Mouse (Mus musculus): ENCODE measurements at regions not wholly inside any gene's neighbourhood (a gene's known extent, or its start where the extent isn't known, plus 50 kb on each side); places are given as distances from the start of the nearest gene placed in this dataset.
A peak's percentile ranks its signal among the peaks of the same experiment; 100 is the strongest.

DNA sequence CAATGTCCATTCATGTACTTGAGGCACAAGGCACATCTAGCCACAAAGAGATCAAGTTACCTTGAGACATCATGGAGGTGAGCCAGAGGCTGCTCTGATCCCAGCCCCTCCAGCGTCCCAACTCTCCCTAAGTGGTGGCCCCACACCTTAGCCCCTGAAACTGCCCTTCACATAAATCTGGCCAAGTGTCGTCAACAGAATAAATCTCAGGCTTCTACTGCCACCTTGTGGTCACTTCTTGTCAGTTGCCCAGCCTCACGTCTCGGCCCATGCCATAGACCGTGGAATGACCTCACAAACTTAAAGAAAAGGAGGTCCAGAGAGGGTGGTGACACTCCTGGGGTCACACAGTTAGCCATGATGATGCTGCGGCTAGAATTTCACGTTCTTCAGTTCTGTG is 82.0 kb upstream of the Foxk1 start:
- peak; percentile 87 for TF ChIP-seq CTCF (IDR thresholded peaks at IDR 0.05; ENCODE audit: low read depth)
- DNase-seq: peak; percentile 90
- H3K4me2 ChIP-seq: no peak overlapping the region
- H3K27me3 ChIP-seq (ENCODE audit: insufficient read depth, low read length): no peaks in the 10 kb centered on the region
- no peaks in the 10 kb centered on the region for H3K36me3 ChIP-seq (ENCODE audit: insufficient read depth)
- H3K4me1 ChIP-seq (ENCODE audit: insufficient read depth): no peaks in the 10 kb centered on the region
- no peak overlapping the region for H3K9ac ChIP-seq
- no peak overlapping the region for H3K4me3 ChIP-seq (ENCODE audit: low read depth, low read length)
- 3% methylated on average over 7 of the region's 7 CpGs for WGBS
- no peaks in the 10 kb centered on the region for H3K9me3 ChIP-seq (ENCODE audit: low read depth, low read length)
- no peak overlapping the region for H3K27ac ChIP-seq (ENCODE audit: low read depth)
- ATAC-seq (ENCODE audit: insufficient read depth): peak; percentile 76

DNA sequence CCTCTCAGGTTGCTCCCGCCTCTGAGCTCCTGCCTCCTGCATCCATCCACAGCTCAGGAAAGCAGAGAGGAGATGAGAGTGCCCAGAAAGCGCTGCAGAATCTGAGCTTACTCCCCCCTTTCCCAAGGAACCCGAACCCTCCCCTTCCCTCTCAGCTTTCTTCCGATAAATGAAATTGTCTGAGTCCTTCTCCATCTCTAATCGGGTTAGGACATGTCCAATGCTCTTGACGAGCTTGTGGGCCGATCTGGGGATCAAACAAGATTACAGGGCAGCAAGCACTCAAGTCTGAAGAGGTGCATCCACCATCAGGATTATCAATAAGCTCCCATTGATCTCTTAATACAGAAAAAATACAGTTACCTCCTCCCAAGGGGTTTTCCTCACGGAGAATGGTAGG is 80.0 kb upstream of the Foxk1 start:
- Histone ChIP-seq H3K9ac (no peak overlapping the region), H3K27ac (ENCODE audit: low read depth) (no peak overlapping the region), H3K27me3 (ENCODE audit: insufficient read depth, low read length) (no peaks in the 10 kb centered on the region), H3K4me1 (ENCODE audit: insufficient read depth) (no peaks in the 10 kb centered on the region), H3K36me3 (ENCODE audit: insufficient read depth) (no peaks in the 10 kb centered on the region), H3K4me2 (no peak overlapping the region), H3K4me3 (ENCODE audit: low read depth, low read length) (no peak overlapping the region), H3K9me3 (ENCODE audit: low read depth, low read length) (no peaks in the 10 kb centered on the region)
- no peak for TF ChIP-seq CTCF (IDR thresholded peaks at IDR 0.05; ENCODE audit: low read depth)
- DNase-seq (no peak), ATAC-seq (ENCODE audit: insufficient read depth) (no peak)
- WGBS: 66% methylated on average over 8 of the region's 8 CpGs

DNA sequence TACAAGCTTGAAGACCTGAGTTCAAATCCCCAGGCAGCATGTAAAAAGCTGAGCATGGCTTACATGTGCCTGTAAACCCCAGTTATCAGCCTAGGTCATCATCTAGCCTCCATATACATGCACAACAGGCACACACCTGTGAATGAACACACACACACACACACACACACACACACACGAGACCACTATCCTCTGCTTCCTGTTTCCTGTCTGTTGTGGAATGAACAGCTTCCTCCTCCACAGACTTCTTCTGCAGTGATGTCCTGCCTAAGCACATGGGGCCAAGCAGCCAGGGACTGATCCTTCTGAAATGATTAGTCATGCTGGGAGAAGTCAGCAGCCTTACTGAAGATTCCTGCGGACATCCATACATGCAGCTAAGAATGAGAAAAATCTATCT is 76.4 kb upstream of the Foxk1 start:
- H3K27ac ChIP-seq (ENCODE audit: low read depth): no peak overlapping the region
- 56% methylated on average over 2 of the region's 2 CpGs for WGBS
- H3K9ac ChIP-seq: no peak overlapping the region
- no peaks in the 10 kb centered on the region for H3K4me1 ChIP-seq (ENCODE audit: insufficient read depth)
- no peak for DNase-seq
- H3K4me3 ChIP-seq (ENCODE audit: low read depth, low read length): no peak overlapping the region
- no peaks in the 10 kb centered on the region for H3K27me3 ChIP-seq (ENCODE audit: insufficient read depth, low read length)
- ATAC-seq (ENCODE audit: insufficient read depth): no peak
- no peak overlapping the region for H3K4me2 ChIP-seq
- no peaks in the 10 kb centered on the region for H3K9me3 ChIP-seq (ENCODE audit: low read depth, low read length)
- TF ChIP-seq CTCF (IDR thresholded peaks at IDR 0.05; ENCODE audit: low read depth): no peak
- H3K36me3 ChIP-seq (ENCODE audit: insufficient read depth): no peaks in the 10 kb centered on the region

DNA sequence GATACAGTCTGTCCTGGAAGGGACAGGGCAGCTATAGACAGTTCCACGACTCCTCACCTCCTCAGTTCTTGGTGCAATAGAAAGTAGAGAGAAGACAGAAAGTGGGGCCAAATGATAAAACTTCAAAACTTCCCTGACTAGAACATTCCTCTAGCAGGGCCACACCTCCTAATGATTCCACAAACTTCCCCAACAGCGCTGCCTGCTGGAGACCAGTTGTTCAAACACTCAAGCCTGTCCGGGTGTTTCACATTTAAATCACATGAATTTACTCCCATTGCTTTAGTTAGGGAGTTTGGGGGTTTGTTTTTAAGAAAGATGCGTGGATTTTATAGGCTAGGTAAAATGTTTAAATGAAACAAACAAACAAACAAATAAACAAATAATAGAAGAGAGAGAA is 75.7 kb upstream of the Foxk1 start:
- Histone ChIP-seq H3K4me1 (ENCODE audit: insufficient read depth) (no peaks in the 10 kb centered on the region), H3K4me2 (no peak overlapping the region), H3K4me3 (ENCODE audit: low read depth, low read length) (no peak overlapping the region), H3K9ac (no peak overlapping the region), H3K27ac (ENCODE audit: low read depth) (no peak overlapping the region), H3K27me3 (ENCODE audit: insufficient read depth, low read length) (no peaks in the 10 kb centered on the region), H3K9me3 (ENCODE audit: low read depth, low read length) (no peaks in the 10 kb centered on the region), H3K36me3 (ENCODE audit: insufficient read depth) (no peaks in the 10 kb centered on the region)
- DNase-seq (no peak), ATAC-seq (ENCODE audit: insufficient read depth) (no peak)
- WGBS: 74% methylated on average over 4 of the region's 4 CpGs
- peak; percentile 24; the same call in 1 of the 2 replicates for TF ChIP-seq CTCF (IDR thresholded peaks at IDR 0.05; ENCODE audit: low read depth)

DNA sequence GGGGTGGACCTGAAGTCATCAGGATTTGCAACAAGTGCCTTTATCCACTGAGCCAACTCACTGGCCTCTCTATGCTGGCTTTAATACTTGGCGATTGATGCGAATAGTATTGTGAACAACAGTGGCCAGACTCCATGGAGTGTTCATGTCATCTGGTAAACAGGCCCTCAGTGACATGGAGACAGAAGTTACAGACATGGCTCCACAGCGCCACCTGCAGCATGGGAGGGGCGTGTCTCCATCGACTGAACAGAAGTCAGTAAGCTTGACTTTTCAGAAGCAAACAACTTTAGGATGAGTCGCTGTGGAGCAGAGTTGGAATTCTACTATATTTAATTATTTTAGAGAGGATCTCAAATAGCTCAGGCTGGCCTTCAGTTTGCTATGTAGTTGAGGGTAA is 74.0 kb upstream of the Foxk1 start:
- Histone ChIP-seq H3K9ac (no peak overlapping the region), H3K4me1 (ENCODE audit: insufficient read depth) (no peaks in the 10 kb centered on the region), H3K36me3 (ENCODE audit: insufficient read depth) (no peaks in the 10 kb centered on the region), H3K9me3 (ENCODE audit: low read depth, low read length) (no peaks in the 10 kb centered on the region), H3K27me3 (ENCODE audit: insufficient read depth, low read length) (no peaks in the 10 kb centered on the region), H3K4me3 (ENCODE audit: low read depth, low read length) (no peak overlapping the region), H3K4me2 (no peak overlapping the region), H3K27ac (ENCODE audit: low read depth) (no peak overlapping the region)
- 67% methylated on average over 6 of the region's 6 CpGs for whole genome bisulfite sequencing
- peak; percentile 53 for TF ChIP-seq CTCF (IDR thresholded peaks at IDR 0.05; ENCODE audit: low read depth)
- no peak for ATAC-seq (ENCODE audit: insufficient read depth)
- peak; percentile 23 for DNase-seq

DNA sequence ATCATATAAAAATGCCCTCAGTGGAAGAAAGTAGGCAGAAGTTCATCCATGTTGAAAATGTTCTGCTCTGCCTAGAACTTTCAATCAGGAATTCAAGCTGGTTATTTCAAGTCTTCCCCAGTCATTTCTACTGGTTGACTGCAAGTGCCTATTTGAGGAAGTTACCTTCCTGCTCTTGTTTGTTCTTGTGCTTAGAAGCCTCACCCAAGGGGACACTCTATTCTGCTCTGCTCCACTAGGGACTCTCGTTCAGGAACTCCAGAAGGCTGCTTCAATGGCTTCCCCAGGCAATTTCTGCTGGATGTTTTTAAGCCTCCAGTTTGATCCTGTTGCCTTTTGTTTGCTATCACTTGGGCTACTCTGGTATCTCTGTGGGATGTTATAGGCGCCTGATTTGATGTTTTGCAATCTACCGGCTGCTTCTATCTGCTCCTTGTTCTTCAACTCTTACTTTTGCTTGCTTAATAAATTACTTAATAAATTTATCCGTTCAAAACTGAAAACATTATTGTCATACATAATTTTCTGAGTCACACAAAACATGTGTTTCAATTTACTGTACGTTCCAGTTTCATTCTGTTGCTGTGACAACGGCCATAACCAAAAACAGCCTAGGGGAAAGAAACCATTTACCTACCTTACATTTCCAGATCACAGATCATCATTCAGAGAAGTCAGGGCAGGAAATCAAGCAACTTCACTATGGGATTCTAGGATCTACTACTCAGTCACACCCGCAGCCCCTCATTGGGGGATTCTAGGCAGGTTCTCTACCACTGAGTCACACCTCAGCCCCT is 71.4 kb upstream of the Foxk1 start:
- Histone ChIP-seq H3K27ac (ENCODE audit: low read depth) (no peak overlapping the region), H3K4me2 (no peak overlapping the region), H3K36me3 (ENCODE audit: insufficient read depth) (no peaks in the 10 kb centered on the region), H3K9ac (no peak overlapping the region), H3K4me1 (ENCODE audit: insufficient read depth) (no peaks in the 10 kb centered on the region), H3K9me3 (ENCODE audit: low read depth, low read length) (no peaks in the 10 kb centered on the region), H3K4me3 (ENCODE audit: low read depth, low read length) (no peak overlapping the region), H3K27me3 (ENCODE audit: insufficient read depth, low read length) (no peaks in the 10 kb centered on the region)
- no peak for DNase-seq
- ATAC-seq (ENCODE audit: insufficient read depth): no peak
- WGBS: 76% methylated on average over 7 of the region's 7 CpGs
- TF ChIP-seq CTCF (IDR thresholded peaks at IDR 0.05; ENCODE audit: low read depth): no peak

DNA sequence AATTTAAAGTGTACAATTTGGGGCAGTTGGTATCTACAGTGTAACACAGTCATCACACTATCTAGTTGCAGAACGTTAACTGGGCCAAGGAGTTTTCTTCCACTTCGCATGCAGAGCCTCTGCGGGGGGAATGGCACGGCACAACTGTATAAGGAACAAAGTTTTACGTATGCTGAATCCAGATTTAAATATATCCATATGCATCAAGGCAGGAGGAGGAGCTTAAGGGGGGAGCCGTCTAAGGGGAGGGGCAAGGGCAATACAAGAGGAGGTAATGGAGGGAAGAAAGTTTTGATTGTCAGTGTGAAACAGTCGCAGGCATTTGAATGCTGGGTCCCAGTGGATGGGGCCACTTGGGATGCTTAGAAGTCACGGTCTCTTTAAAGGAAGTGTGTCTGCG is 68.6 kb upstream of the Foxk1 start:
- ATAC-seq (ENCODE audit: insufficient read depth): no peak

More for the DNA sequence above, 68.6 kb upstream of the Foxk1 start:
- H3K9ac ChIP-seq: no peak overlapping the region
- 60% methylated on average over 9 of the region's 9 CpGs for WGBS
- no peaks in the 10 kb centered on the region for H3K9me3 ChIP-seq (ENCODE audit: low read depth, low read length)
- no peak overlapping the region for H3K4me2 ChIP-seq
- H3K36me3 ChIP-seq (ENCODE audit: insufficient read depth): no peaks in the 10 kb centered on the region
- no peaks in the 10 kb centered on the region for H3K27me3 ChIP-seq (ENCODE audit: insufficient read depth, low read length)
- DNase-seq: no peak
- no peak overlapping the region for H3K4me3 ChIP-seq (ENCODE audit: low read depth, low read length)
- no peaks in the 10 kb centered on the region for H3K4me1 ChIP-seq (ENCODE audit: insufficient read depth)
- no peak for TF ChIP-seq CTCF (IDR thresholded peaks at IDR 0.05; ENCODE audit: low read depth)
- H3K27ac ChIP-seq (ENCODE audit: low read depth): no peak overlapping the region

All from lung, embryonic 14.5 days (tissue).